Mouse (Mus musculus) left cerebral cortex, postnatal 10 days (tissue): Measurements from ENCODE around the gene Clic6. TPM values are rescaled to one million over a fixed set of nuclear protein-coding genes. Genes with fewer than 3 reads are reported as not detected.
A peak's percentile ranks its signal among the peaks of the same experiment; 100 is the strongest.
"Not testable (repeated sequence)": the region's sequence is repeated elsewhere in the genome, so short reads cannot be mapped to it uniquely, and the experiment has no call there.

Source experiments
- DNase-seq, 2 experiments: peaks; one replicate each; pipeline ENCODE4 v3.0.0; 2021 to 2022; ENCODE audit warnings: low spot score in 2 of 2, mixed read lengths in 1 of 2; ENCODE audit errors: extremely low spot score in 1 of 2
- intact Hi-C: fragments of 180-260 bp; cut with DNase I; formaldehyde crosslinking; loops from one replicate; pipeline ENCODE4 v1.15.1; 2025
- total RNA-seq, 2 experiments: library from RNA; stranded (reverse); gene quantifications; 2 replicates each; pipeline ENCODE4 v1.2.3; 2021

The Clic6 gene
- total RNA-seq, 2 experiments from 2014 or later: 0.53 to 0.77 TPM

- intact Hi-C loops: loop anchor here (10.0 kb wide), 1 partner anchor 944 kb away; no protein-coding TSS in a partner anchor
- DNase-seq: no peak
Observed at GRCm38 (mm10) chr16:92510835-92511772, 25.6 kb downstream of the Clic6 start.

- intact Hi-C loops: loop anchor here (10.0 kb wide), 1 partner anchor 943 kb away; no protein-coding TSS in a partner anchor
- DNase-seq: peak in 1 of 2 experiments; percentile 41
Observed at GRCm38 (mm10) chr16:92511773-92512391, 26.3 kb downstream of the Clic6 start.

- DNase-seq: not testable (repeated sequence)
- intact Hi-C loops: loop anchor here (10.0 kb wide), 1 partner anchor 940 kb away; no protein-coding TSS in a partner anchor
Observed at GRCm38 (mm10) chr16:92514896-92515295, 29.4 kb downstream of the Clic6 start.

- DNase-seq: peak in 1 of 2 experiments; percentile 65
- intact Hi-C loops: loop anchor here (10.0 kb wide), 1 partner anchor 939 kb away; no protein-coding TSS in a partner anchor
Observed at GRCm38 (mm10) chr16:92516139-92516538, 30.6 kb downstream of the Clic6 start.

- intact Hi-C loops: loop anchor here (10.0 kb wide), 1 partner anchor 936 kb away; no protein-coding TSS in a partner anchor
- DNase-seq: no peak
Observed at GRCm38 (mm10) chr16:92518718-92519117, 33.2 kb downstream of the Clic6 start.

GRCm38 (mm10) chr16:92519820-92520492 is 34.4 kb downstream of the Clic6 start:
- intact Hi-C loops: loop anchor here (10.0 kb wide), 2 partner anchors 935 to 1025 kb away; no protein-coding TSS in a partner anchor
- DNase-seq: peak; percentile 17 to 56

- intact Hi-C loops: loop anchor here (10.0 kb wide), 1 partner anchor 1021 kb away; no protein-coding TSS in a partner anchor
- no peak for DNase-seq
Observed at GRCm38 (mm10) chr16:92523351-92523750, 37.8 kb downstream of the Clic6 start.

GRCm38 (mm10) chr16:92524651-92525050 is 39.1 kb downstream of the Clic6 start:
- intact Hi-C loops: loop anchor here (10.0 kb wide), 1 partner anchor 1020 kb away; no protein-coding TSS in a partner anchor

GRCm38 (mm10) chr16:92525919-92526318 is 40.4 kb downstream of the Clic6 start:
- no peak for DNase-seq
- intact Hi-C loops: loop anchor here (10.0 kb wide), 1 partner anchor 1019 kb away; no protein-coding TSS in a partner anchor

More at GRCm38 (mm10) chr16:92524651-92525050, 39.1 kb downstream of the Clic6 start:
- no peak for DNase-seq

- no peak for DNase-seq
- intact Hi-C loops: no loop called here
Observed at GRCm38 (mm10) chr16:92535258-92535657, 49.7 kb downstream of the Clic6 start.

GRCm38 (mm10) chr16:92538356-92538755 is 52.8 kb downstream of the Clic6 start:
- intact Hi-C loops: no loop called here
- DNase-seq: no peak

- DNase-seq: no peak
- intact Hi-C loops: no loop called here
Observed at GRCm38 (mm10) chr16:92544264-92544663, 58.7 kb downstream of the Clic6 start.

- intact Hi-C loops: no loop called here
- no peak for DNase-seq
Observed at GRCm38 (mm10) chr16:92548651-92549050, 63.1 kb downstream of the Clic6 start.

GRCm38 (mm10) chr16:92551266-92552105 is 66.0 kb downstream of the Clic6 start:
- intact Hi-C loops: no loop called here
- DNase-seq: no peak

- DNase-seq: no peak
- intact Hi-C loops: no loop called here
Observed at GRCm38 (mm10) chr16:92552106-92552382, 66.5 kb downstream of the Clic6 start.

- no peak for DNase-seq
- intact Hi-C loops: no loop called here
Observed at GRCm38 (mm10) chr16:92552858-92553257, 67.3 kb downstream of the Clic6 start.

- DNase-seq: no peak
- intact Hi-C loops: no loop called here
Observed at GRCm38 (mm10) chr16:92555051-92555450, 69.5 kb downstream of the Clic6 start.

GRCm38 (mm10) chr16:92565291-92565690 is 79.8 kb downstream of the Clic6 start:
- intact Hi-C loops: loop anchor here (5.0 to 10.0 kb wide), 3 partner anchors 132 to 890 kb away; no protein-coding TSS in a partner anchor
- no peak for DNase-seq
